Mouse (Mus musculus) heart, embryonic 14.5 days (tissue): ENCODE measurements around the gene Runx1. TPM values are rescaled to one million over a fixed set of nuclear protein-coding genes. Genes with fewer than 3 reads are reported as not detected.

Experiments
- ATAC-seq: fragments of 200-750 bp; cut with Nextera tagmentation; 2 replicates; pipeline ENCODE4 v1.8.0; 2017; ENCODE audit warnings: low read depth, moderate TSS enrichment; ENCODE audit not compliant: insufficient number of reproducible peaks, insufficient read depth, low FRiP score
- H3K27ac ChIP-seq, 2 experiments: fragments of 200-500 bp in 1 of 2; fragments of 300-500 bp in 1 of 2; sonication (generic) in 1 of 2; replicated peaks in 1 of 2; 2 replicates each; pipeline ENCODE4 v1.5.1; 2012 to 2014; ENCODE audit warnings: low read depth in 2 of 2, low read length in 2 of 2, control low read depth in 1 of 2, mild to moderate bottlenecking in 1 of 2, mixed read lengths in 1 of 2; ENCODE audit not compliant: control insufficient read depth in 1 of 2, insufficient read depth in 1 of 2
- H3K27me3 ChIP-seq: fragments of 300-500 bp; sonication (generic); 2 replicates; pipeline ENCODE4 v1.6.1; 2014; ENCODE audit warnings: mild to moderate bottlenecking, low read length, control low read depth; ENCODE audit not compliant: control insufficient read depth, insufficient read depth
- H3K36me3 ChIP-seq: fragments of 300-500 bp; sonication (generic); 2 replicates; pipeline ENCODE4 v1.6.1; 2014; ENCODE audit warnings: mild to moderate bottlenecking, control low read depth, low read length, mixed read lengths; ENCODE audit not compliant: control insufficient read depth, insufficient read depth
- H3K4me1 ChIP-seq, 2 experiments: fragments of 200-500 bp in 1 of 2; fragments of 300-500 bp in 1 of 2; sonication (generic) in 1 of 2; 2 replicates each; pipeline ENCODE4 v1.6.1; 2012 to 2014; ENCODE audit warnings: low read length in 2 of 2, control low read depth in 1 of 2, mixed read lengths in 1 of 2; ENCODE audit not compliant: control insufficient read depth in 2 of 2, insufficient read depth in 2 of 2
- H3K4me2 ChIP-seq: fragments of 300-500 bp; sonication (generic); 2 replicates; pipeline ENCODE4 v1.6.1; 2014; ENCODE audit warnings: mild to moderate bottlenecking, low read length
- H3K4me3 ChIP-seq, 2 experiments: fragments of 200-500 bp in 1 of 2; fragments of 300-500 bp in 1 of 2; sonication (generic) in 1 of 2; 2 replicates each; pipeline ENCODE4 v1.5.1; 2012 to 2014; ENCODE audit warnings: low read length in 2 of 2, mild to moderate bottlenecking in 2 of 2, control low read depth in 1 of 2, low read depth in 1 of 2, moderate library complexity in 1 of 2; ENCODE audit not compliant: control insufficient read depth in 1 of 2, insufficient read depth in 1 of 2
- H3K9ac ChIP-seq: fragments of 300-500 bp; sonication (generic); 2 replicates; pipeline ENCODE4 v1.6.1; 2014; ENCODE audit warnings: mild to moderate bottlenecking, low read length
- H3K9me3 ChIP-seq: fragments of 300-500 bp; sonication (generic); 2 replicates; pipeline ENCODE4 v1.6.1; 2016; ENCODE audit warnings: low read length, control low read depth; ENCODE audit not compliant: control insufficient read depth
- WGBS: fragments of 180-500 bp; shearing (Covaris S2); extraction: QIAGEN DNeasy Blood & Tissue Kit; methylation state at CpG from one replicate; pipeline ENCODE4 v1.1.7; 2014; 5-methylcytosine and 5-hydroxymethylcytosine counted together
- polyA plus RNA-seq: library from polyadenylated mRNA; unstranded; fragments of >200 nt; fragmentation: Nextera tagmentation; extraction: Ambion mirVana; gene quantifications from 2 replicates; pipeline ENCODE4 v1.2.1, GENCODE M21; 2014

Runx1 gene
- polyA plus RNA-seq, 1 experiment from 2014 or later, result 1.0 TPM

DNA sequence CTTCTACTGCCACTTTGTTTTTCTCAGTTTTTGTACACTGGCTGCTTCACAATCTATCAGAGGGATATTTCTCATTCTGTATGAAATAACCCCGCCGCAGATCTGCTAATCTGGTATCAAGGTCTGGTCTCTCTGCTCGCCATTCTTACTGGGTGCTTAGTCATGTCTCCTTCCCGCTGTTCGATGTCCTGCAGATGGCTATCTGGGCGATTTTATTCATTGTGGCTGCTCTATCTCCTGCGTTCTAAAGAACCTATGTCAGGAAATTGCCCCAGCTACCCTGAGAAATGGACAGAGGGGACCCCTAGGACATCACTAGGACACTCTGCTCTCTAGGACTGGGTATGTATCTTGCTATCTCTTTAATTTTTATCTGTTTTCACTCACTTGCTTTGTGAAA, 135.2 kb downstream of the Runx1 start:
- no peak for ATAC-seq
- Histone ChIP-seq H3K4me3 (no peak overlapping the region), H3K4me2 (no peak overlapping the region), H3K36me3 (no peaks in the 10 kb centered on the region), H3K9me3 (no peaks in the 10 kb centered on the region), H3K27ac (no peak overlapping the region), H3K9ac (no peak overlapping the region), H3K27me3 (peaks cover 60% of the 10 kb centered on the region), H3K4me1 (peaks cover 0 to 7% of the 10 kb centered on the region in 2 experiments; a peak in 1 of 4 replicates)
- WGBS, result 64% methylated on average over 7 of the region's 7 CpGs

GRCm38 (mm10) chr16:92688941-92689340, 137.0 kb downstream of the Runx1 start:
- 89% methylated on average over 21 of the region's 21 CpGs for WGBS
- no peak overlapping the region for H3K4me2 ChIP-seq
- H3K9me3 ChIP-seq, result no peaks in the 10 kb centered on the region
- no peak overlapping the region for H3K9ac ChIP-seq
- H3K36me3 ChIP-seq, result no peaks in the 10 kb centered on the region
- H3K27ac ChIP-seq, result no peak overlapping the region
- peaks cover 69% of the 10 kb centered on the region for H3K27me3 ChIP-seq
- no peaks in the 10 kb centered on the region for H3K4me1 ChIP-seq
- H3K4me3 ChIP-seq, result no peak overlapping the region
- no peak for ATAC-seq

GRCm38 (mm10) chr16:92686978-92687377, 139.0 kb downstream of the Runx1 start:
- Histone ChIP-seq H3K27me3 (peaks cover 61% of the 10 kb centered on the region), H3K4me2 (no peak overlapping the region)
- ATAC-seq, result no peak

DNA sequence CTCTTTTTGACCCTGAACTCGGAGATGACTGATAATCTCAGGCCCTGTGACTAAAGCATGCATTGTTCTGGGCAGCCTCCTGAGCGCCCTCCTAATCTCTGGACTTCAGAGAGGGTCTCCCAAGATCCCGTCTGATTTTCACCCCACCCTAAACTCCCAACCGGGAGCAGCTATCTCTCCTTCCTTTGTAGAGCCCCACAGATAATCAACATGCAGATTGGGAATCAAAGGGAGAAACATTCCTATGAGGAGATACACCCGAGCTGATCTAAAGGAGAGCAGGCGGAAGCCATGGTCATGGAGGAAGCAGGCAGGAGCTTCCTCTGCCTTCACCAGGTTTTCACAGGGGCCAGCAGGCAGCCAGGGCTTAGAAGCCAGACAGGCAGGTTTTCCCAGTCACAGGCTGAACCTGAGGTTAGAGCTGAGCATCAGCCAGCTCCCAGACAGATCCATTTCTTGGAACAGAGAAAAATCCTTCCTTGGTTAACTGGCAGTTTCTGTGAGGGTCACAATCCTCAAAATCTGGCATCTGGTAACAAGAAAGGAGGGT, 140.1 kb downstream of the Runx1 start:
- Histone ChIP-seq H3K9ac (no peak overlapping the region), H3K4me3 (no peak overlapping the region), H3K9me3 (no peaks in the 10 kb centered on the region), H3K4me2 (no peak overlapping the region), H3K4me1 (no peaks in the 10 kb centered on the region), H3K27ac (no peak overlapping the region), H3K36me3 (no peaks in the 10 kb centered on the region), H3K27me3 (peaks cover 61% of the 10 kb centered on the region)
- ATAC-seq, result no peak
- 20% methylated on average over 6 of the region's 6 CpGs for WGBS

More at GRCm38 (mm10) chr16:92686978-92687377, 139.0 kb downstream of the Runx1 start:
- Histone ChIP-seq H3K4me3 (no peak overlapping the region), H3K9me3 (no peaks in the 10 kb centered on the region), H3K4me1 (no peaks in the 10 kb centered on the region), H3K9ac (no peak overlapping the region), H3K36me3 (no peaks in the 10 kb centered on the region), H3K27ac (no peak overlapping the region)
- WGBS, result 92% methylated on average over 10 of the region's 10 CpGs

GRCm38 (mm10) chr16:92684423-92685211, 141.3 kb downstream of the Runx1 start:
- Histone ChIP-seq H3K9me3 (no peaks in the 10 kb centered on the region), H3K4me2 (no peak overlapping the region), H3K9ac (no peak overlapping the region), H3K4me3 (no peak overlapping the region), H3K27me3 (peaks cover 53% of the 10 kb centered on the region), H3K27ac (no peak overlapping the region), H3K36me3 (no peaks in the 10 kb centered on the region), H3K4me1 (no peaks in the 10 kb centered on the region)
- ATAC-seq, result no peak
- WGBS, result 65% methylated on average over 21 of the region's 21 CpGs

DNA sequence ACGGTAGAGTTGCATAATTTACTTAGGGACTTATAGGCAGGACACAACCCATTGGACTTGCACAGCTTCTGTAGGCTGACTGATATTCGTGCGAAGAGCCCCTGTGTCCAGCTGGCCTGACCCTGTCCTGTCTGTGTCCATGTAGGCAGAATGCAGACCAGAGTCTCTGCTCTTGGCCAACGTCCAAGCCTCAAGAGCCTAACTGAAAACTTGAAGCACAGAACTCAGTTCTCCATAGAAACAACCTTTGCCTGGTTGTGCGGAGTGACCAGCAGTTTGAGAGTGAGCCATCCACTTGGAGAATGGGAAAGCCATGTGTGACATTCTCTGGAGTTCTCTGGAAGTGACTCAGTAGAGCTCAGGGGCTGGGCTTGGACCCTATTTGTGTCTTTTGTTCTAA, 149.3 kb downstream of the Runx1 start:
- no peak overlapping the region for H3K27ac ChIP-seq
- H3K36me3 ChIP-seq, result no peaks in the 10 kb centered on the region
- WGBS, result 52% methylated on average over 5 of the region's 5 CpGs
- H3K4me3 ChIP-seq, result no peak overlapping the region
- no peak overlapping the region for H3K9ac ChIP-seq
- peaks cover 8 to 12% of the 10 kb centered on the region in 2 experiments; a peak in 3 of 4 replicates for H3K4me1 ChIP-seq
- no peak for ATAC-seq
- H3K27me3 ChIP-seq, result peaks cover 18% of the 10 kb centered on the region
- no peaks in the 10 kb centered on the region for H3K9me3 ChIP-seq
- H3K4me2 ChIP-seq, result no peak overlapping the region

- Histone ChIP-seq H3K27me3 (peaks cover 8% of the 10 kb centered on the region), H3K36me3 (no peaks in the 10 kb centered on the region), H3K4me2 (no peak overlapping the region), H3K4me1 (peaks cover 8 to 12% of the 10 kb centered on the region in 2 experiments; a peak in 3 of 4 replicates), H3K9ac (no peak overlapping the region), H3K9me3 (no peaks in the 10 kb centered on the region), H3K27ac (no peak overlapping the region), H3K4me3 (no peak overlapping the region)
- WGBS, result 62% methylated on average over 8 of the region's 8 CpGs
- ATAC-seq, result no peak
Measured at GRCm38 (mm10) chr16:92675677-92676076, 150.3 kb downstream of the Runx1 start.
